Mouse (Mus musculus) heart, adult 2 months (tissue): ENCODE measurements around the gene Slit3. TPM values are rescaled to one million over a fixed set of nuclear protein-coding genes. Genes with fewer than 3 reads are reported as not detected.

Experiments
- DNase-seq, 2 experiments: peaks; one replicate each; pipeline ENCODE4 v3.0.0; 2021
- H3K27ac ChIP-seq: fragments of 200-600 bp; 2 replicates; pipeline ENCODE4 v1.8.1; 2022
- H3K27me3 ChIP-seq: fragments of 200-500 bp; 2 replicates; pipeline ENCODE4 v1.6.1; 2012; ENCODE audit warnings: mild to moderate bottlenecking, low read length, inconsistent platforms, mixed read lengths; ENCODE audit not compliant: control insufficient read depth, insufficient read depth
- H3K36me3 ChIP-seq: fragments of 200-500 bp; 2 replicates; pipeline ENCODE4 v1.6.1; 2012; ENCODE audit warnings: low read length, inconsistent platforms; ENCODE audit not compliant: control insufficient read depth, insufficient read depth
- H3K4me1 ChIP-seq: fragments of 200-500 bp; 2 replicates; pipeline ENCODE4 v1.6.1; 2011; ENCODE audit warnings: low read length; ENCODE audit not compliant: control insufficient read depth, insufficient read depth
- H3K4me3 ChIP-seq: fragments of 200-600 bp; 2 replicates; pipeline ENCODE4 v1.8.1; 2022
- H3K79me2 ChIP-seq: fragments of 200-500 bp; replicated peaks from 2 replicates; pipeline ENCODE4 v1.6.1; 2012; ENCODE audit warnings: mild to moderate bottlenecking, inconsistent platforms, low read length, moderate library complexity, mixed read lengths; ENCODE audit not compliant: control insufficient read depth, insufficient read depth
- H3K9ac ChIP-seq: fragments of 200-500 bp; 2 replicates; pipeline ENCODE4 v1.6.1; 2012; ENCODE audit warnings: low read depth, mild to moderate bottlenecking, control low read depth, inconsistent platforms, low read length, mixed read lengths
- CTCF ChIP-seq: fragments of 200-600 bp; IDR thresholded peaks from 2 replicates; pipeline ENCODE4 v1.8.1; 2022; ENCODE audit warnings: antibody characterized with exemption, mild to moderate bottlenecking, moderate library complexity
- EP300 ChIP-seq: fragments of 200-500 bp; IDR thresholded peaks from 2 replicates; pipeline ENCODE4 v1.6.1; 2011; ENCODE audit warnings: low read depth, low read length, control low read depth; ENCODE audit not compliant: insufficient read depth
- POLR2A ChIP-seq: fragments of 200-500 bp; IDR thresholded peaks from 2 replicates; pipeline ENCODE4 v1.6.1; 2011; ENCODE audit warnings: mild to moderate bottlenecking, low read depth, low read length, control low read depth; ENCODE audit not compliant: insufficient read depth
- WGBS: fragments of 180-500 bp; shearing (Covaris S2); methylation state at CpG from one replicate; pipeline ENCODE4 v1.1.7; 2018; 5-methylcytosine and 5-hydroxymethylcytosine counted together
- intact Hi-C: fragments of 180-260 bp; cut with DNase I; formaldehyde crosslinking; loops from one replicate; pipeline ENCODE4 v1.15.1; 2025
- polyA plus RNA-seq: library from polyadenylated mRNA; depleted of rRNA; stranded (reverse); fragments of >200 nt; gene quantifications from 2 replicates; pipeline ENCODE4 v1.2.3, GENCODE M21; 2012
- total RNA-seq, 2 experiments: library from RNA; stranded (reverse); gene quantifications; 2 replicates each; pipeline ENCODE4 v1.2.3; 2021

Gene Slit3
- total and polyA plus RNA-seq, 3 experiments: 12.3 to 15.8 (median 14.6) TPM

- no peak for TF ChIP-seq EP300
- TF ChIP-seq CTCF: no peak
- TF ChIP-seq POLR2A: no peak
- intact Hi-C loops: no loop called here
- Histone ChIP-seq H3K27me3 (no peaks in the 10 kb centered on the region), H3K9ac (no peak overlapping the region), H3K27ac (no peak overlapping the region), H3K79me2 (no peaks in the 10 kb centered on the region), H3K4me3 (no peak overlapping the region), H3K4me1 (no peaks in the 10 kb centered on the region), H3K36me3 (no peaks in the 10 kb centered on the region)
- DNase-seq: no peak
- 72% methylated on average over 4 of the region's 4 CpGs for WGBS
Measured at GRCm38 (mm10) chr11:35523773-35524172, 402.7 kb downstream of the Slit3 start.

DNA sequence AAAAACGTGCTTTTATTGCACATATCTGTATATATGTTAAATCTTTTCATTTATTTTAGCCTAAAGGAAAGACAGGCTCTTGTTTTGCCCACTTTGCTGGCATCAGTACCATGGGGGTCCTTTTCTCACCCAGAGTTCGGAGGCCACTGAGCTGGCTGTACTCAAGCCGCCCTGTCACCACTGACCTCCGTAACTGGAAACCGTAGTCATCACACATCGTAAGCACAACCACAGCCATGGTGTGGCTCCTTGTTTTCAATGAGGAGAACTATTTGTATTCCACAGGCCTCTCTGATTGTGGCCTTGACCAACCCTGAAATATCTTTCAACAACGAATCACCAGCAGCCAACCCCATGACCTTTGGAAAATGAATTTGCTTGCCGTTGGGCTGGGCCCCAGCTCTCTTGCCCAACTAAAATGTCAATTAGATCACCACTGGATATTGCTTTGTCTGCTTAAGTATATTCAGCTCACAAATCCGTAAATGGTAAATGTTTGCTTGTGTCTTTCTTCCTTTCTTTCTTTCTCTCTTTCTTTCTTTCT lies 405.3 kb downstream of the Slit3 start:
- no peak overlapping the region for H3K4me3 ChIP-seq
- no peak overlapping the region for H3K27ac ChIP-seq
- H3K4me1 ChIP-seq: no peaks in the 10 kb centered on the region
- intact Hi-C loops: no loop called here
- DNase-seq: no peak
- TF ChIP-seq EP300: no peak
- no peak for TF ChIP-seq CTCF
- no peak for TF ChIP-seq POLR2A
- no peaks in the 10 kb centered on the region for H3K36me3 ChIP-seq
- no peaks in the 10 kb centered on the region for H3K79me2 ChIP-seq
- no peaks in the 10 kb centered on the region for H3K27me3 ChIP-seq
- WGBS: 79% methylated on average over 9 of the region's 9 CpGs
- no peak overlapping the region for H3K9ac ChIP-seq

DNA sequence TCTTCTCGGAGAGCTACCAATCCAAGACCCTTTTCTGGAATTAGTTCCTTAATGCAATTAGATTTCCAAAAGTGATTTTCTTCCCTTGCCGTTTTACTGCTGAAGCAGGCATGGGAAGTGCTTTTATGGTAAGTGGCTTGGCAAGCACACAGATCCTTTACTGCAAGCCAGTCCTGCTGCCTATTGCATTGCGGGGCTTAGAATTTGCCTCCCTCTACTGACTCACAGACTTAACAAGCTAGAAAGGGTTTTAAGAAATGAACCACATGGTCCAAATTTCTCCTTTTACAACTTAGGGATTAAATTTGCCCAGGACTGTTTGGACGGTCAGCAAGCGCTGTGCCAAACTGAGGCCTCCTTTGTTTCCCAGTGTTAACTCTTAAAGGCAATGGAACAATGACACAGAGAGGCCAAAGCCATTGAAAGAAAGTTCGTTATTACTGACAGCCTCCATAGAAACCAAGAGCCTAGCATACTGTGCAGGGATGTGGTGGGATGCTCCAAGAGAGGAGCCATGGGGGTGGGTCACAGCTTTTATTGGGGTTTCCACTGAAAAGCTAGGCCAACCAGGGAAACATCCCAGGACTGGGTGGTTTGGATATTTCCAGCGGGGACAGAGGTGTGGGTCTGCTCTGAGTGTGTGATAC lies 406.9 kb downstream of the Slit3 start:
- Histone ChIP-seq H3K9ac (no peak overlapping the region), H3K27me3 (no peaks in the 10 kb centered on the region), H3K79me2 (no peaks in the 10 kb centered on the region), H3K4me3 (no peak overlapping the region), H3K36me3 (no peaks in the 10 kb centered on the region), H3K27ac (no peak overlapping the region), H3K4me1 (no peaks in the 10 kb centered on the region)
- TF ChIP-seq EP300: no peak
- no peak for TF ChIP-seq POLR2A
- intact Hi-C loops: no loop called here
- 75% methylated on average over 7 of the region's 7 CpGs for WGBS
- no peak for DNase-seq

- no peaks in the 10 kb centered on the region for H3K79me2 ChIP-seq
- 65% methylated on average over 6 of the region's 6 CpGs for WGBS
- H3K27me3 ChIP-seq: no peaks in the 10 kb centered on the region
- no peak for DNase-seq
- H3K4me1 ChIP-seq: no peaks in the 10 kb centered on the region
- TF ChIP-seq CTCF (no peak), POLR2A (no peak), EP300 (no peak)
- H3K36me3 ChIP-seq: no peaks in the 10 kb centered on the region
- no peak overlapping the region for H3K4me3 ChIP-seq
- intact Hi-C loops: no loop called here
- H3K9ac ChIP-seq: no peak overlapping the region
- no peak overlapping the region for H3K27ac ChIP-seq
Measured at GRCm38 (mm10) chr11:35535027-35535426, 414.0 kb downstream of the Slit3 start.

DNA sequence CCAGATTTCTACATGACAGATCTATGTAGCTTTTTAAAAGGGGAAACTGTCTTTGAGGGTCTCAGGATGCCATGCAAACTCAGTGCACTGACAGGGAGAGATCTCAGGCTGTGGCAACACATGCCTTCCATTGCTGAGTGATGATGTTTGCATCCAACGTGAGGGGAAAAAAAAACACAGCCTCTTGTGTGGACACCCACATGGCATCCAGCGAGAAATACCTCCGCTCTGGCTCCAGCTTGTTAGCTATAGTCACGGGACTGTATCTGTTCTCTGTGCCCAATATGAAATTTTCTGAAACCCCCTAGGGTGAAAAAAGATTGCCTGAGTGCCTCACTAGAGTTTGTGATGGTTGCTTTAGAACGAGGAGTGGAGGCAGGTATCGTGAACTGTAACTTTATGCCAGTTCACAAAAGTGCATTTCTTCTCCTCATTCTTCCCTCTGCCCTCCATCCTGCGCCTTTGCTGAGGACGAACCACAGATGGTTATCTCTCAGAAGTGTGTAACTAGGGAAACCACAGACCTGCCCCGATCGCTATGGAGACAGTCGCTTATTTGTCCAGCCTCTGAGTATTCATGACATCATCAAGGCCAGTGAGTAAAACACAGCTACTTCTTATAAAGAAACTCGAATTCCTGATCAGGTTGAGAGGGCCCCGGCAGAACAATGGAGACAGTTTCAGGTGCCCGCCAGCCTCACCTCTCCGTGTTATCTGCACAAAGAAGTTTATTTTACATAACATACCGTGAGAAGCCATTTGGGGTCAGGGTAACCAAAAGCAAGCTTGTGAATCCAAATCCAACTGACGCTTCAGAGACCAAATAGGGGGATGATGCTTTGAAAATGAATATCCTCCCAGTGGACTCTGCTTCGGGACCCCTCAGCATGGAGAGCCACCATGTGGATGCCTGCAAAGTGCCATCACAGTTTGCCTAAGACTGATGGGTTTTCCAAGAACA lies 416.4 kb downstream of the Slit3 start:
- Histone ChIP-seq H3K79me2 (no peaks in the 10 kb centered on the region), H3K27me3 (no peaks in the 10 kb centered on the region), H3K27ac (no peak overlapping the region), H3K4me1 (no peaks in the 10 kb centered on the region), H3K4me3 (no peak overlapping the region), H3K9ac (no peak overlapping the region), H3K36me3 (no peaks in the 10 kb centered on the region)
- intact Hi-C loops: no loop called here
- TF ChIP-seq CTCF: no peak
- no peak for TF ChIP-seq POLR2A
- TF ChIP-seq EP300: no peak
- DNase-seq: no peak
- 58% methylated on average over 18 of the region's 18 CpGs for WGBS

- H3K79me2 ChIP-seq: no peaks in the 10 kb centered on the region
- H3K27me3 ChIP-seq: no peaks in the 10 kb centered on the region
- intact Hi-C loops: no loop called here
- no peaks in the 10 kb centered on the region for H3K36me3 ChIP-seq
- no peak for DNase-seq
- TF ChIP-seq EP300: no peak
- no peak for TF ChIP-seq CTCF
- TF ChIP-seq POLR2A: no peak
- no peak overlapping the region for H3K27ac ChIP-seq
- no peaks in the 10 kb centered on the region for H3K4me1 ChIP-seq
- H3K4me3 ChIP-seq: no peak overlapping the region
- 88% methylated on average over 10 of the region's 10 CpGs for WGBS
- H3K9ac ChIP-seq: no peak overlapping the region
Measured at GRCm38 (mm10) chr11:35542731-35543130, 421.7 kb downstream of the Slit3 start.
